Mouse (Mus musculus) cerebellum, adult 11-12 months (tissue): ENCODE measurements at regions not wholly inside any gene's neighbourhood (a gene's known extent, or its start where the extent isn't known, plus 50 kb on each side); places are given as distances from the start of the nearest gene placed in this dataset.
A peak's percentile ranks its signal among the peaks of the same experiment; 100 is the strongest.

ENCODE experiments used
- DNase-seq: peaks from one replicate; pipeline ENCODE4 v3.0.0; 2022

DNA sequence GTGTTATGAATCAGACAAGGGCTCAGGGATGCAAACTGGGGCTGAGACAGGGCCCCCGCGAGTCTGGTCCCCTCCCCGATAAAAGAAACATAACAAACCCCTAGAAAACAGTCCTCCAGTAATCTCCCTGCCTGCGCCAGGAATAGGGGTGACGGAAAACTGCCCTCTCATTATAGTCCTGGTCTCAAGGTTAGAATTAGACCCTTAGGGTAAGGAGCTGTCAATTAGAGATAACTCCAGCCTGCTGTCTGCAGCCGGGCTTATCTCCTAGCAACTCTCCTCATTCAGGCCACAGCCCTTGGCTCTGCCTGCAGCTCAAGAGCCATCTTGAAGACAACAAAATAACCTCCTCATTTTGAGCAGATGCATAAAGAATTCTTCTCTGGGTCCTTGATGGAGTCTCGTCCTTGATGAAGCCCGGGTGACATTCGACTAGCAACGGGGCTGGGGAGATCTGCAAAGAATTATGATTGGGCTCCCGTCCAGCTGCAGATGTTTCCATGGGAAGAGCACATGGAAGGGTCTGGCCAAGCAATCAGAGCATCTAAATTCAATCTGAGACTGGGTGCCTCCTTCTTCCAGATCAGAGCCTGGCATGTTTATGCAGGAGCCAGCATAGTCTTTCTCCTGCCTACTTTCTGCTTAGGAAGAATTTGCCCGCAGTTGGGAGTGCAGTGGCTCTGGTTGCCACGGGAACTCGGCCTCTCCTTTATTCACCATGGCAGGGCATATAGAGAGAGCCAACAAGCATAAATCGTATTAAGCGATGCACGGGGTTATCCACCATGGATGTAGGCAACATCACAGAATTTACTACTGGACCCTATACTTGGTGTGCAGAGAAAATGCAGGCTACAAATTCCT, 281.2 kb downstream of the Sox11 start:
- DNase-seq: no peak

DNA sequence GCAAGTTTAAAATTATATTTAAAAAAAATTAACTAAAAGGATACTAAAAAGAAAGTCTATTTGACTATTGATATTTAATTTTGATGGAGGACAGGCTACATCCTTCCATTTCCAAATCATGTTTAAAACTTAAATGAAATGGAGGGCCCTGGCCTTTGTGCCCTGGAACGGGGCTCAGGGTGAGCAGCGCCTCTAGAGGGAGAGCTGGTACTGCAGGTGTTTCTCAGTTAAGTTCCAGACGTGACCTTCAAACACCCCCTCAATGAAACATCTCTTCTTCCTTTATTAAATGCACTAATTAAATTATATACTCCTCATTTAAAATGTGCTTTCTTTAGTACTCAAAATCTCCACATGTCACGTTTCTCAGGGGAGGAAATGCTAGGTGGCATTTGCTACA, 282.5 kb downstream of the Sox11 start:
- no peak for DNase-seq

DNA sequence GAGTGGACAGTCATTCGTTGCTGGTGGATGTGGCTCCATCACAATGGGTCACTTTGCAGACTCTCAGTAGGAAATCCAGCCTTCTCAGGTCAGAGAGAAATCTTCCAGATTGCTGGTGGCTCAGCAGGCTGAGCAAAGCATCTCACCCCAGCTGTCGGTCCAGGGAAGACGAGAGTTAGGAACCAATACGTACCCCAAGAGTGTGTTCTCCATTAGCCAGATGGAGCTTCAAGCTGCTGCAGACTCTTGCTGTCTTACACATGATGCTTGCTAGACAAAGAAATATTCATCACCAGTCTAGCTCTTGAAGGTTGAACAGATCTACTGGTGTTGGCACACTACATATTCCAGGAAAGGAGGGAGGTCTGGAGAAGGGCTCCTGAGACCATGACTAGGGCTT, 288.0 kb downstream of the Sox11 start:
- no peak for DNase-seq

GRCm38 (mm10) chr12:27037922-27038321, 304.5 kb downstream of the Sox11 start:
- DNase-seq: no peak

DNA sequence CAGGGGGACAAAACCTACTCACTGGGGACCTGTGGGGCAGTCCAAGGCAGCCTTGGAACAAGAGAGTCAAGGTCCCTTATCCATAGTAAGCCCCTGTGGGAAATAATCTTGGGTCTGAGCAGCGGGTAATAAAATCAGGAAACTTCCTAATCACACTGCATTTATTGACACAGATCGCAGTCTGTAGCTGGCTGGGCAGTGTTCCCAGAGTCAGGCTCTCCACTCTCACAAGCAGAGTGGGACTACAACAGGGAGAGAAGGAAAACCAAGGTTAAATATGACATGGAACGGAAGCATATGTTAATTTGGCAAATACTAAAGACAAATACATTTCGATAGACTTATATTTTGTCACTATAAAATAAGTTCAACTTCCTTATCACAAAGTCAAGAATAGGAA, 322.6 kb downstream of the Sox11 start:
- DNase-seq: no peak

DNA sequence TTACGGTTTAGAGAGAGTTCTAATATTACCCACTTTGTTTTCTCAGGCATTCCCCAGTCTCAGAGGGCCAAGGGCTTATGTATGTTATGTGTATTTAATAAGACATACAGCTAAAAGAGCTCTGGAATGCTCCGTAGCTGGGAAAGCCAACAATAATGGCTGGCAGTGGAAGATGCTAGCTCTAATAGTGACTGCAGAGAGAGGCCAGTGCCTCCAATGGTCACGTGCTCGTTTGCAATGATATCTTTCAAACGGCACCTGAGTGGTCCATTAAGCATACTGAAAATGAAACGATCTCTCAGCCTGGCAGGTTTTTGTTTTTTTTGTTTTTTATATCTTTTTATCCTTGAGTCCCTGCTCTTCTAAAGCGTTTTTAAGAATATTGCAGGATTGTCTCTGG, 324.0 kb downstream of the Sox11 start:
- DNase-seq: no peak

DNA sequence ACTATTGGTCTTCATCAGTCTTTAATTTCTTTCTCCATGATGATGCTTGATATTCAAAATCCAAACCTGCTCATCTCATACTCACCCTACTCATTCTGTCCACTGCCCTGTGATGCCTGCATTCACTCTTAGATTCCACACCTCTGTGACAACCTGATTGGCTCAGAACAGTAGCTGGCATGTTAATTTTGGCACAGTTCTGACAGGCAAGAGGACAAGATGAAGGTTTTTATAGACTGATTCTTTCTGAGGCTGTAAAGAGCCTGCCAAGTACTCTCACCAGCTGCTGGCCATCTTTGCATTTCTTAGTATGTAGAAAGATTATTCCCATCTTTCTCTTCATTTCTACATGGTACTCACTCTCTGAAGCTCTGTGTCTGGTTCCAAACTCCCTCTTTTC, 343.1 kb downstream of the Sox11 start:
- DNase-seq: no peak

GRCm38 (mm10) chr12:26976284-26977065, 365.9 kb downstream of the Sox11 start:
- DNase-seq: no peak

DNA sequence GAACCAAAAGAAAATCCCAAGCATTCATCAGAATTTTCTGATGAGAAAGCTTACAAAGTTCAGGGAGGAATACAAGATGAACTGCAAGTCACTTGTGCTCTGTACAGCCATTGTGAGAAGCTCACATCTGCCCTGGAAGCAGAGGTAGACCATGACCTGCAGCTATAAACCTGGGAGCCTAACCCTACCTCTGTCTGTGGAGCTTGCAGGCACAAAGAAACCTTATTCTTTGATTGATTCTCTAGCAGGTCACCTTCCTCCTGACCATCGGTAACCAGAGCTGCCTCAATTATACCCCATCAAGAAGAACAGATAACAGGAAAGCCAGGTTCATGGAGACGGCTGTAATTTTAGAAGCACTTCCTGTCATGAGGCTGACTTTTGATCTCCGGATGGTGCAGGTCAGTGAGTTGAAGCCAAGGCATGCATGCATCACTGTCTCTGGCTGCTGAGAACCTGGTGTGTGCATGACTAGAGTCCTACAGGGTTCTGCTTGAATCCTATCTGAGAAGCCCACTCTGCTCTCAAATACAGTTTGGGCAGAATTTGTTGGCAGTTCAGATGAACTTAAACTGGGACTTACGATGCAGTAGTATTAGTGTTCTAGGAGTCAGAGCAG, 369.8 kb downstream of the Sox11 start:
- no peak for DNase-seq

- DNase-seq: no peak
These were observed 375.2 kb downstream of the Sox11 start for GRCm38 (mm10) chr12:26967018-26967737.

DNA sequence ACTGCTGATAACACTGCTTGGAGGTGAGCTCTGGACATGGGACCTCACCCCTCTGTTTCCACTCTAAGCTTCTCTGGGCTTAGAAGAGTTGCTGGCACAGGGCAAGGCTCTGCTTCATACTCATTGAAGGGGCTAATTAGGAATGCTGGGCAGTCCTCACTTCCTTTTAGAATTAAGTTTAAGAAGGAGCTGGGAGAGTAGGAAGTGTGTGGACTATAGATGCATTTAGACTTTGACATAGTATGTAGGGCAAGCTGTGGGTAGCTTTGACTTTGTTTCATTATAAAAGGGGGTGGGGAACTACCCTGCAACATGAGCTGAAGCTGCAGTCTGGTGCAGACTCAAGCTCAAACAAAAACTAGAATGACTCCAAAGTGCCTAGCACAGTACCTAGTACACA, 378.5 kb downstream of the Sox11 start:
- DNase-seq: no peak

DNA sequence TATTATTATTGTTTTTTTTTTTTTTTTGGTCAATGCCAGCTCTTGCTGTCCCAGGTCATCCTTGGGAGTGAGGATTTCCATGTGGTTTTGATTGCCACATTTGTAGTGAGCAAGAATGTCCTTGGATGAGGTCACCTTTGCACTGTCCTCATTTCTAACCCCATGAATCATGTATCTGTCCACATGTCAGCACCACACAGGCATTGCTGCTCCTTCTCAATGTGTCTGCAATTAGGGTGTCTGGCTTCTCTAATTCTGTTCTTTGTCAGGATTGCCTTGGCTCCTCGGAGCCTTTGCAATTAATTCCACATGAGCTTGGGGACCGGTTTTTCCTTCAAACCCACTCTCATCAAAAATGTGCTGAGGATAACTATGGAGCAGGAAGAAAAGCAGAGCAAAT, 402.5 kb downstream of the Sox11 start:
- no peak for DNase-seq

DNA sequence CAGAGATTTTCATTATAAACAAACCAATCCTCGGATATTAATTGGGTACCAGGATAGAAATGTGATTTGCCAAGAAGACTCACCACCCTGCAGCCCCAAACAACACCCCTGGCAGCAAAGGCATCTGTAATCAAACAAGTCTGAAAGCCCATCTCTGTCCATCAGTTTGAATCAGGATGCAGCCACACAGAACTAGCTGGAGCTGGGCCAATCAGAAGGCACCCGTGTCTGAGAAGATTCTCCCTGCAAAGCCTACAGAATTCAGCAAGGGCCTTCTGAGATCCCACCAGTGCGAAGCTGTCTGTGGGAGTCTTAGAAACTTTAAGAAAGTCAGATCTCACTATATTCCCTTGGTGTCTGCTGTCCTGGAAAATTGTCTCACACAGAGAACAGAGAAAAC, 404.5 kb downstream of the Sox11 start:
- peak; percentile 28 for DNase-seq

- DNase-seq: peak; percentile 92
These were observed 405.5 kb downstream of the Sox11 start for GRCm38 (mm10) chr12:26936696-26937458.

DNA sequence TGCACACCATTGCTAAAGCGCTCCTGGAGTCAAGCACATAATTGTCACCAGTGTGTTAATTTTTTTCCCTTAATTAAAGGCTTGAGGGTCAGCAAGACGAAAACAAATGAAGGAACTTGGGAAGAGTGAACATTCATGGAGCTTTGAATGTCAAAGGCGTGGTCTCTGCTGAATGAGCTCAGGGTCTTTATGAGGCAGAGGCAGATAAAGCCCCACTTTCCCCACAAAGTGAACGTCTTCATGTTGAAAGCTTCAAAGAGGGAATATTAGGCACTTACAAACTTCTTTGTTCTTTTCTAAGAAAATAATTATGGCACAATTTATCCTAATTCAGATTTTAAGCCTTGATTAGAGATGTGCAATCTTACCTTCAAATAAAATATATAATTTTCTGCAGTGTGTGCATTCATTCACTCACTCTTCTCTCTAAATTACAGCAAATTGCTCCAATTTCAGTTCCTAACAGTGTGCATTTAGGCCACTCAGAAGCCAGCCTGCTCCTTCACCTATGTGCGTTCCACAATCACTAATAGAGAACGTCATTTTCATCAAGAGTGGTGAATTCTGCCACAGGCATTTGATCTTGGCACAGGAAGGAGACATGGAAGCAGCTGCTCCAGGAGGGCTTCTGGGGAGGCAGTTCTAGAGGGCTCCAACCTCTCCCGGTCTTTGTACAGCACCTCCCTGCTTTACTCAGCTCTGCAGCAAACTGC, 412.1 kb downstream of the Sox11 start:
- DNase-seq: no peak

DNA sequence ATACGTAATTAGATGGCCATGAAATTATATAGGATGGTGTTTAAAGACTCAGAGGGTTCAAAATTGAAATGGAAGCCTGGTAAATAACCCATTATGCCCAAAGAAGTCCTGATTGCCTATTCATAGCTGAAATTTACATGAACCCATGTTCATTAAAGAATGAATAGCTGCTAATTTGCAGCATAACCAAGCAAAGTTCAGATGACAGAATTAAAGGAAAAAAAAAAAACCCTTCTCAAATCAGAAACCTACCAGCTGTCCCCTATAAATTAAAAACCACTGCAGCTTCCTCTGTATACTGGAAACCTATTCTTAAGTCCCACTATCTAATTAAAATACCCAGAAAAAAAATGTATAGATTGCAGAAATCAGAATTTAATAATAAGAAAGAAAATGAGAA, 436.2 kb downstream of the Sox11 start:
- no peak for DNase-seq

- DNase-seq: no peak
These were observed 434.9 kb downstream of the Cmpk2 start for GRCm38 (mm10) chr12:26903894-26904272.

DNA sequence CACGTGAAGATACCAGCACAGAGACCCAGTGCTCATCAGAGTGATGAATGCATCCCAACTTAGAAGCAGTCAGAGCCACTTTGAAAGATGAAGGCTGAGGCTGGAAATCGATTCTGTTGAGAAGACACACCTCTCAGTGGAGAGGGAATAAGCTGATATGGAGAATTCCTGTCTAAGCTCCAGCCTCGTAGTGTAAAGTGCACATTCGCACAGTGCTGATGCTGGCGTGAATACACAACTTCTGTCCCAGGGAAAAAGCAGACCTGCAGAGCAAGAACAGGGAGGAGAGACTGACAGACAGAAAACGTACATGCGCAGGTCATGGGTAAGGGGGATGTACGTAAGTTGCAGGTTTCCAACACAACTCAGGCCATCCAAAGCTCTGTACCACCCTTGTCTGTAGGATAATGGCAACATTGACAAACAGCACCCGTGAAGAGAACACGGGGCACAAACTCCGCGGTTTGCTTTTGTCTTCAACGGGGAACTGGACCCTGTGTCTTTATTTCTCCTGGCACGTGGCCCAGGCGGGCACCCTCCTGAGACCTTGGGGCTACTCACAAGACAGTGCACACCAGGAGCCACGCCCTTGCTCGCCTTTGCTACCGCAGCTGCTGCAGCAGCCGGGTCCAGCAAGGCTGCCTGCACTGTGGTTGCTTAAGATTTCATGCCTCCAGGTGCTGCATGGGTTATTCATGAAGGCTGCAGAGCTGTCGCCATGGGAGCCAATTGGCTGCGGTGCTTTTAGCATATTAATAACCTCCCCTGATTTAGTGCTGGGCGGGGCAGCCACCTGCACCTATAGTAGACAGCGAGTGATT, 434.3 kb downstream of the Cmpk2 start:
- no peak for DNase-seq

- no peak for DNase-seq
These were observed 422.2 kb downstream of the Cmpk2 start for GRCm38 (mm10) chr12:26891190-26891589.

- no peak for DNase-seq
These were observed 417.6 kb downstream of the Cmpk2 start for GRCm38 (mm10) chr12:26886635-26887014.
